In genomic region chr2:173535390-173535789, GRCm38 (mm10) we compare ENCODE assay signal across 18 mouse cellular contexts. TPM values are rescaled to one million over a fixed set of nuclear protein-coding genes. Genes with fewer than 3 reads are reported as not detected.
DNase-seq lines count a peak whose midpoint lies in the region; ATAC-seq and TF ChIP-seq lines count a peak whose summit lies in the region.
"Had no signal": no experiment of that assay in that cellular context is flagged by ENCODE, and none has a peak within 500 bp of the region (broad histone marks: within the 10 kb centered on the region; RNA-seq: fewer than 3 reads in every experiment).

No protein-coding gene starts in this region.

- H3K27ac ChIP-seq in kidney, postnatal 0 days, result no peak overlapping the region
- H3K27ac ChIP-seq in forebrain, embryonic 12.5 days, result no peak overlapping the region
- H3K27ac ChIP-seq: embryonic facial prominence, embryonic 10.5 days; forebrain, embryonic 10.5 days; hindbrain, embryonic 12.5 days; layer of hippocampus, adult 2 months had no signal

- WGBS in kidney, postnatal 0 days, result 70% methylated on average over 18 of the region's 18 CpGs
- 92% methylated on average over 18 of the region's 18 CpGs for WGBS in forebrain, embryonic 12.5 days

- peak overlapping the region; percentile 28; the same call in 1 of the 2 replicates for H3K4me2 ChIP-seq in kidney, postnatal 0 days (ENCODE audit: low read length)
- no peak overlapping the region for H3K4me2 ChIP-seq in forebrain, embryonic 12.5 days
- H3K4me2 ChIP-seq: hindbrain, embryonic 12.5 days had no signal

- no peaks in the 10 kb centered on the region for H3K9me3 ChIP-seq in kidney, postnatal 0 days (replicated peaks; ENCODE audit: low read length)
- H3K9me3 ChIP-seq in forebrain, embryonic 12.5 days, result no peaks in the 10 kb centered on the region
- H3K9me3 ChIP-seq: embryonic facial prominence, embryonic 10.5 days; forebrain, embryonic 10.5 days; hindbrain, embryonic 12.5 days had no signal

- H3K27me3 ChIP-seq in kidney, postnatal 0 days (ENCODE audit: insufficient read depth, low read length), result no peaks in the 10 kb centered on the region
- no peaks in the 10 kb centered on the region for H3K27me3 ChIP-seq in forebrain, embryonic 12.5 days
- H3K27me3 ChIP-seq: hindbrain, embryonic 12.5 days had no signal

- ATAC-seq in CD4-positive, CD25-positive, alpha-beta regulatory T cell, adult 4 months, result no peak
- ATAC-seq in kidney, postnatal 0 days (replicated peaks; ENCODE audit: low FRiP score, low read depth), result peak; percentile 27; the same call in 1 of the 2 replicates
- no peak for ATAC-seq in forebrain, embryonic 12.5 days (ENCODE audit: low FRiP score)

- no peaks in the 10 kb centered on the region for H3K36me3 ChIP-seq in kidney, postnatal 0 days (ENCODE audit: insufficient read depth, low read length)
- no peaks in the 10 kb centered on the region for H3K36me3 ChIP-seq in forebrain, embryonic 12.5 days (replicated peaks)
- H3K36me3 ChIP-seq: embryonic facial prominence, embryonic 10.5 days; forebrain, embryonic 10.5 days; hindbrain, embryonic 12.5 days had no signal

- H3K9ac ChIP-seq in kidney, postnatal 0 days (ENCODE audit: low read depth, low read length), result no peak overlapping the region
- no peak overlapping the region for H3K9ac ChIP-seq in forebrain, embryonic 12.5 days
- H3K9ac ChIP-seq: hindbrain, embryonic 12.5 days had no signal

- H3K4me1 ChIP-seq in kidney, postnatal 0 days (replicated peaks; ENCODE audit: insufficient read depth, low read length), result no peaks in the 10 kb centered on the region; the same call in 1 of the 2 replicates
- peaks cover 4% of the 10 kb centered on the region; the same call in 1 of the 2 replicates for H3K4me1 ChIP-seq in forebrain, embryonic 12.5 days

- DNase-seq in CD4-positive, CD25-positive, alpha-beta regulatory T cell, adult 2 months (ENCODE audit: low read depth, low spot score), result peak; percentile 22
- DNase-seq in brain, adult 2 months (ENCODE audit: low read depth, low spot score), result peak; percentile 90
- peak; percentile 81 to 89 for DNase-seq in cerebellum, postnatal 25 days
- DNase-seq in kidney, postnatal 0 days (ENCODE audit: low spot score), result no peak
- no peak for DNase-seq in lung, postnatal 25 days (ENCODE audit: low spot score)
- DNase-seq in adrenal gland, postnatal 25 days, result no peak
- DNase-seq: adrenal gland, adult 2 months; heart, adult 18-20 months; lung, adult 18-20 months; right cerebral cortex, postnatal 25 days; thymus, postnatal 4 days had no signal

- H3K4me3 ChIP-seq in kidney, postnatal 0 days (replicated peaks; ENCODE audit: low read depth, low read length), result no peak overlapping the region
- H3K4me3 ChIP-seq in forebrain, embryonic 12.5 days (replicated peaks), result no peak overlapping the region
- H3K4me3 ChIP-seq: embryonic facial prominence, embryonic 10.5 days; forebrain, embryonic 10.5 days; hindbrain, embryonic 12.5 days; layer of hippocampus, adult 2 months had no signal

- no peak for TF ChIP-seq CTCF in kidney, postnatal 0 days (IDR thresholded peaks at IDR 0.05; ENCODE audit: low read depth)

RNA-seq across cellular contexts. Expression of gene 1700021F07Rik, which starts 13.0 kb away (rescaled TPM):
- polyA plus RNA-seq in CD4-positive, CD25-positive, alpha-beta regulatory T cell, adult 4 months (2017; shearing (Covaris generic)), result not detected
- polyA plus RNA-seq in kidney, postnatal 0 days (2015; fragmentation: Nextera tagmentation; extraction: Ambion mirVana), result not detected in 2 replicates
- polyA plus RNA-seq in forebrain, embryonic 12.5 days (2016; fragmentation: Nextera tagmentation; extraction: Ambion mirVana), result not detected in 2 replicates
- not detected in 2 replicates for total RNA-seq in adrenal gland, postnatal 25 days (2021)
- total RNA-seq: adrenal gland, adult 2 months; heart, adult 18-20 months; layer of hippocampus, adult 2 months; left cerebral cortex, postnatal 25 days had no signal
- polyA plus RNA-seq: adrenal gland, adult 2 months; embryonic facial prominence, embryonic 10.5 days; forebrain, embryonic 10.5 days; hindbrain, embryonic 12.5 days had no signal

RNA-seq across cellular contexts. Expression of gene Ankrd60, which starts 42.8 kb away (rescaled TPM):
- polyA plus RNA-seq in CD4-positive, CD25-positive, alpha-beta regulatory T cell, adult 4 months (2017; shearing (Covaris generic)), result under 1 TPM in 1 of 2 experiments, not detected in 1; 0.86 TPM
- polyA plus RNA-seq in kidney, postnatal 0 days (2015; fragmentation: Nextera tagmentation; extraction: Ambion mirVana), result not detected in 2 replicates
- polyA plus RNA-seq in forebrain, embryonic 12.5 days (2016; fragmentation: Nextera tagmentation; extraction: Ambion mirVana), result not detected in 2 replicates
- not detected in 2 replicates for total RNA-seq in adrenal gland, postnatal 25 days (2021)
- total RNA-seq: adrenal gland, adult 2 months; heart, adult 18-20 months; layer of hippocampus, adult 2 months; left cerebral cortex, postnatal 25 days had no signal
- polyA plus RNA-seq: adrenal gland, adult 2 months; embryonic facial prominence, embryonic 10.5 days; forebrain, embryonic 10.5 days; hindbrain, embryonic 12.5 days had no signal

Comparison
In these comparisons a context has a peak if more than half of its experiments do, and no peak if none do; other contexts are left out.
1. DNase-seq: peak in CD4-positive, CD25-positive, alpha-beta regulatory T cell, adult 2 months (single experiment), brain, adult 2 months (single experiment) and cerebellum, postnatal 25 days (2 of 2); none in kidney, postnatal 0 days (single experiment), lung, postnatal 25 days (single experiment) and adrenal gland, postnatal 25 days (single experiment).